18 mouse cellular contexts compared by ENCODE assay signal in the genomic region with DNA sequence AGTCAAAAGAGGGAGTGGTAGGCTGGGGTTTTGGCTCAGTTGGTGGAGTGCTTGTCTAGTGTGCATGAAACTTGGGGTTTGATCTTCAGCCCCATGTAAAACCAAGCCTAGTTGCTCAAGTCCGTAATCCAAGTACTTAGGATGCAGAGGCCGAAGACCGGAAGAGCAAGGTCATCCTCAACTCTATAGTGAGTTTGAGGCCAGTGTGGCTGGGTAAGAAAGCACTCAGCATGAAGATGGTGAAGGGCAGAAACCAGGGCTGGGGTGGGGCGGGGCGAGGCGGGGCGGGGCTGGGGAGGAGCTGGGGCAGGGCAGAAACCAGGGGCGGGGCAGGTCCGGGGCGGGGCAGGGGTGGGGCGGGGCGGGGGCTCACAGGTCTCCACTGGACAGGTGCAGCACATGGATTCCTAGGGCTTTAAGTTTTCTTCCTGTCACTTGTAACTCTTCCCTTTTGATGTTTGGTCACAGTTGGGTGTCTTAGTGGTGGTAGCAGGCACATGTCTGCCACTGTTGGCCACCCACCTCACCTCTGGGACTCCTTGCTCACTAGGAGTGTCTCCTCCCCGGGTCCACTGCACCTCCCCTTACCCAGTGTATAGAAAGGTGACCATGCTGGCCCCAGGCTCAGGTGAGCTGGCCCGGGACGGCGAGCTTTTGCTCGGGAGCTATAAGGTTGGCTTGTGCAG. TPM values are rescaled to one million over a fixed set of nuclear protein-coding genes. Genes with fewer than 3 reads are reported as not detected.
DNase-seq lines count a peak whose midpoint lies in the region; ATAC-seq and TF ChIP-seq lines count a peak whose summit lies in the region.
"Had no signal": no experiment of that assay in that cellular context is flagged by ENCODE, and none has a peak within 500 bp of the region (broad histone marks: within the 10 kb centered on the region; RNA-seq: fewer than 3 reads in every experiment).

No protein-coding gene starts in this region.

- TF ChIP-seq POLR2A in MEL (IDR thresholded peaks at IDR 0.05; ENCODE audit: control insufficient read depth in 1 of 2, insufficient read depth in 1 of 2, low read depth in 1 of 2, low read length in 2 of 2, poor library complexity in 1 of 2) (no peak), myocyte (IDR thresholded peaks at IDR 0.05; ENCODE audit: insufficient read length, low read depth) (no peak)

- TF ChIP-seq EP300 in MEL (IDR thresholded peaks at IDR 0.05; ENCODE audit: low read depth in 1 of 2, low read length in 2 of 2), result no peak

- no peak overlapping the region for H3K4me3 ChIP-seq in layer of hippocampus, adult 2 months
- no peak overlapping the region for H3K4me3 ChIP-seq in MEL (ENCODE audit: control insufficient read depth in 1 of 2, insufficient read depth in 1 of 2, low read depth in 2 of 2, low read length in 2 of 2)
- no peak overlapping the region for H3K4me3 ChIP-seq in myocyte
- H3K4me3 ChIP-seq in midbrain, embryonic 13.5 days (replicated peaks), result no peak overlapping the region
- H3K4me3 ChIP-seq: hindbrain, embryonic 12.5 days; midbrain, embryonic 10.5 days had no signal

- TF ChIP-seq RAD21 in MEL (IDR thresholded peaks at IDR 0.05; ENCODE audit: low read depth, low read length), result no peak

- no peak overlapping the region for H3ac ChIP-seq in myocyte (ENCODE audit: control insufficient read depth, insufficient read length)

- intact Hi-C loops in heart, postnatal 36 days (cut with DNase I), result no loop called here

- H3K79me2 ChIP-seq in MEL (ENCODE audit: control insufficient read depth, insufficient read depth, low read length, poor library complexity) (no peaks in the 10 kb centered on the region), myocyte (ENCODE audit: control insufficient read depth, insufficient read depth) (no peaks in the 10 kb centered on the region)

- H3K4me1 ChIP-seq in MEL (ENCODE audit: control insufficient read depth in 1 of 2, insufficient read depth in 2 of 2, low read length in 2 of 2), result peaks cover 18 to 25% of the 10 kb centered on the region in 2 experiments
- peaks cover 6% of the 10 kb centered on the region for H3K4me1 ChIP-seq in midbrain, embryonic 13.5 days (replicated peaks)

- H3K4me2 ChIP-seq in myocyte (ENCODE audit: low read depth), result peak overlapping the region; percentile 18
- H3K4me2 ChIP-seq in midbrain, embryonic 13.5 days (replicated peaks), result no peak overlapping the region
- H3K4me2 ChIP-seq: hindbrain, embryonic 12.5 days had no signal

- no peak for TF ChIP-seq CTCF in layer of hippocampus, adult 2 months (conservative IDR thresholded peaks at IDR 0.05)
- TF ChIP-seq CTCF in MEL (IDR thresholded peaks at IDR 0.05 in 2 of 3, conservative IDR thresholded peaks at IDR 0.05 in 1 of 3; ENCODE audit: control insufficient read depth in 1 of 3, insufficient read depth in 1 of 3, low read depth in 2 of 3, low read length in 3 of 3, poor library complexity in 1 of 3, severe bottlenecking in 1 of 3), result no peak

- no peak overlapping the region for H3K9ac ChIP-seq in MEL (ENCODE audit: control insufficient read depth, low read depth, low read length, poor library complexity, severe bottlenecking)
- no peak overlapping the region for H3K9ac ChIP-seq in midbrain, embryonic 13.5 days (replicated peaks)
- H3K9ac ChIP-seq: hindbrain, embryonic 12.5 days had no signal

- H3K27me3 ChIP-seq in MEL (ENCODE audit: control insufficient read depth in 1 of 2, insufficient read depth in 2 of 2, low read length in 2 of 2) (no peaks in the 10 kb centered on the region), myocyte (ENCODE audit: control insufficient read depth, insufficient read depth, insufficient read length) (no peaks in the 10 kb centered on the region)
- no peaks in the 10 kb centered on the region for H3K27me3 ChIP-seq in midbrain, embryonic 13.5 days

- no peak for ATAC-seq in midbrain, embryonic 13.5 days
- no peak for ATAC-seq in megakaryocyte-erythroid progenitor cell, adult 5-6 weeks (replicated peaks; ENCODE audit: low FRiP score, low TSS enrichment, poor library complexity, severe bottlenecking)

- peak overlapping the region; percentile 72; the same call in 1 of the 2 replicates for H3K27ac ChIP-seq in layer of hippocampus, adult 2 months
- peak overlapping the region; percentile 60 for H3K27ac ChIP-seq in MEL (ENCODE audit: control insufficient read depth, low read depth, low read length)
- no peak overlapping the region for H3K27ac ChIP-seq in midbrain, embryonic 13.5 days
- H3K27ac ChIP-seq: hindbrain, embryonic 12.5 days; midbrain, embryonic 10.5 days had no signal

- DNase-seq in layer of hippocampus, adult 2 months (ENCODE audit: low spot score in 2 of 2), result no peak
- DNase-seq in layer of hippocampus, adult 11-12 months (ENCODE audit: low spot score), result no peak
- peak; percentile 51 for DNase-seq in MEL (ENCODE audit: low read depth, low spot score)
- peak; percentile 64 for DNase-seq in liver
- DNase-seq in heart, postnatal 36 days, result no peak
- DNase-seq: cerebellum, adult 2 months; embryo, embryonic 11 days; gastrocnemius, postnatal 36 days; kidney, adult 8-10 months had no signal

- 60% methylated on average over 10 of the region's 17 CpGs for WGBS in midbrain, embryonic 13.5 days

- H3K36me3 ChIP-seq in MEL (ENCODE audit: control insufficient read depth in 1 of 2, insufficient read depth in 2 of 2, low read length in 2 of 2) (peaks cover 0 to 16% of the 10 kb centered on the region in 2 experiments; a peak in 2 of 4 replicates), myocyte (ENCODE audit: control insufficient read depth, insufficient read depth) (no peaks in the 10 kb centered on the region)
- no peaks in the 10 kb centered on the region for H3K36me3 ChIP-seq in midbrain, embryonic 13.5 days
- H3K36me3 ChIP-seq: hindbrain, embryonic 12.5 days; midbrain, embryonic 10.5 days had no signal

- H3K9me3 ChIP-seq in MEL (replicated peaks; ENCODE audit: insufficient read depth, low read length), result no peaks in the 10 kb centered on the region
- peaks cover 8% of the 10 kb centered on the region; the same call in 1 of the 2 replicates for H3K9me3 ChIP-seq in midbrain, embryonic 13.5 days
- H3K9me3 ChIP-seq: hindbrain, embryonic 12.5 days had no signal

TF ChIP-seq in MEL, 35 proteins besides CTCF, POLR2A, EP300 and RAD21:
- TF ChIP-seq MAX (IDR thresholded peaks at IDR 0.05; ENCODE audit: low read length), result 0 out of 2 replicates have a peak, but pooled peaks have one; percentile 16
- no peak for TF ChIP-seq TAL1 (IDR thresholded peaks at IDR 0.05; ENCODE audit: low read length)
TF ChIP-seq in MEL: peak in this region for 1.

TF ChIP-seq in myocyte, 11 proteins besides CTCF, POLR2A, EP300 and RAD21:
- TF ChIP-seq MAX (IDR thresholded peaks at IDR 0.05; ENCODE audit: low read depth), result no peak
- TF ChIP-seq CEBPB (IDR thresholded peaks at IDR 0.05; ENCODE audit: insufficient read depth, poor library complexity, severe bottlenecking), result no peak
- TF ChIP-seq USF1 (IDR thresholded peaks at IDR 0.05; ENCODE audit: low read depth), result no peak
- no peak for TF ChIP-seq TCF12 (IDR thresholded peaks at IDR 0.05; ENCODE audit: insufficient read depth, poor library complexity, severe bottlenecking)
- no peak for TF ChIP-seq SRF (IDR thresholded peaks at IDR 0.05; ENCODE audit: control insufficient read depth, insufficient read length, low read depth)
- no peak for TF ChIP-seq MYOD1 (IDR thresholded peaks at IDR 0.05; ENCODE audit: control insufficient read depth in 1 of 3, insufficient read length in 2 of 3, low read depth in 2 of 3)
- TF ChIP-seq REST (IDR thresholded peaks at IDR 0.05; ENCODE audit: insufficient read depth, insufficient read length), result no peak
- no peak for TF ChIP-seq POLR2AphosphoS2 (IDR thresholded peaks at IDR 0.05; ENCODE audit: insufficient read length, low read depth)
- TF ChIP-seq E2F4 (IDR thresholded peaks at IDR 0.05; ENCODE audit: insufficient read depth), result no peak

RNA-seq across cellular contexts. Expression of a gene that starts 30.8 kb away (rescaled TPM):
- total RNA-seq in layer of hippocampus, adult 2 months (2021), result 10 to 100 TPM; 12.0 to 13.1 TPM
- 14.7 and 16.4 TPM in 2 replicates for total RNA-seq in MEL (2012; rRNA removed)
- polyA plus RNA-seq in MEL (2012; ENCODE audit: insufficient read depth in 1 of 2, insufficient read length in 2 of 2, low read depth in 1 of 2, low replicate concordance in 2 of 2, missing spikeins in 1 of 2) (10 to 100 TPM in 1 of 2 experiments, not detected in 1; 22.8 TPM), myocyte (2012; fragmentation: generic; extraction: Trizol) (16.5 TPM)
- 1.8 and 2.0 TPM in 2 replicates for polyA plus RNA-seq in midbrain, embryonic 13.5 days (2015; fragmentation: Nextera tagmentation; extraction: Ambion mirVana)
- total RNA-seq in heart, postnatal 36 days (2021), result 10 to 100 TPM; 39.9 to 44.8 TPM
- 3.8 and 4.2 TPM in 2 replicates for total RNA-seq in megakaryocyte-erythroid progenitor cell, adult 5-6 weeks (2014; fragmentation: Nextera tagmentation)
- 3.0 and 8.3 TPM in 2 replicates for total RNA-seq in megakaryocyte-erythroid progenitor cell, adult 5-6 weeks (2017)

RNA-seq across cellular contexts. Expression of a gene that starts 41.0 kb away (rescaled TPM):
- total RNA-seq in layer of hippocampus, adult 2 months (2021), result not detected
- total RNA-seq in MEL (2012; rRNA removed), result not detected in 2 replicates
- not detected for polyA plus RNA-seq in MEL (2012; ENCODE audit: insufficient read depth in 1 of 2, insufficient read length in 2 of 2, low read depth in 1 of 2, low replicate concordance in 2 of 2, missing spikeins in 1 of 2)
- not detected for polyA plus RNA-seq in myocyte (2012; fragmentation: generic; extraction: Trizol)
- not detected in 2 replicates for polyA plus RNA-seq in midbrain, embryonic 13.5 days (2015; fragmentation: Nextera tagmentation; extraction: Ambion mirVana)
- not detected for total RNA-seq in heart, postnatal 36 days (2021)
- total RNA-seq in megakaryocyte-erythroid progenitor cell, adult 5-6 weeks (2014; fragmentation: Nextera tagmentation), result not detected in 2 replicates
- total RNA-seq in megakaryocyte-erythroid progenitor cell, adult 5-6 weeks (2017), result not detected in 2 replicates
- total RNA-seq: gastrocnemius, postnatal 36 days had no signal
- polyA plus RNA-seq: brain, embryonic 14.5 days; C2C12; hindbrain, embryonic 12.5 days; neural tube, embryonic 11.5 days; urinary bladder, adult 2 months had no signal

Comparison
In these comparisons a context has a peak if more than half of its experiments do, and no peak if none do; other contexts are left out.
1. DNase-seq: peak in MEL (single experiment) and liver (single experiment); none in layer of hippocampus, adult 2 months (0 of 2), layer of hippocampus, adult 11-12 months (single experiment) and heart, postnatal 36 days (0 of 2).